Mouse (Mus musculus): ENCODE measurements around the gene Foxb1.

Foxb1 gene

DNA sequence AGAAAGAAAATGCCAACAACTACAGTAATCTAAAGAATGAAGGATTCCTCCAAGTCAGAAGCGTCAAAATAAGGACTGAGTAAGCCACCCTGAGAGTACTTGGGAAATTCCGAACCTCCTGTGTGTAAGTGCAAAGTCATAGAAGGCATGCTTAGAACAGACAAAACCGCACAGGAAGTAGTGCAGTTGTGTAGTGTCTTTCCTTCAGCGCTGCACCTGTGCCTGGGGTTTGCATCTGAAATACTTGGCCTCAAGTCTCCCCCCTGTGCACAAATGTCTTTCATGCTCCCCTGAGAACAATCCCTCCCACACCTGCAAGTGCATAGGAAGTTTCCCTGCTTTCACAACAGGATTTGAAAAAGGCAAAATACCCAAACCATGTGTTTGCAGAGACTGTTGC is 3.5 kb downstream of the Foxb1 start:
- no peak for DNase-seq (ENCODE audit: low spot score)

- no peak for DNase-seq (ENCODE audit: low spot score)
These were observed 4.3 kb downstream of the Foxb1 start for GRCm38 (mm10) chr9:69756456-69756855.

DNA sequence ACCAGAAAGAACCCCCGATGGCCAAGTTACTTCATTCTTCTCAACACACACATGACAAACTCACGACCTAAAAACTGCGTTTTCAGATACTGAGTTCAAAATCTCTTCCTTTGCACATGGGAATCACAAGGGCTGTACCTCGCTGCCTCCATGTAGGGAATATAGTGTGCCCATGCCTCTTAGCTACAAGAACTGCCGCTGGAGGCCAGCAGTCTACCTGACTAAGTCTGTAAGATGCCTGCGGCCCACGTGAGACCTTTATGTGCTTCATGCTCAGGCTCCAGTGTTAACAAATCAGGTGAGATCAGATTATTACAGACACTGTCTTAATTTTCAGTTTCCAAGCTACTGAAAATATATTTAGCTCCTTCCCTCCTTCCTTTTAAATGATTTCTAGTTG is 4.7 kb downstream of the Foxb1 start:
- no peak for DNase-seq (ENCODE audit: low spot score)

DNA sequence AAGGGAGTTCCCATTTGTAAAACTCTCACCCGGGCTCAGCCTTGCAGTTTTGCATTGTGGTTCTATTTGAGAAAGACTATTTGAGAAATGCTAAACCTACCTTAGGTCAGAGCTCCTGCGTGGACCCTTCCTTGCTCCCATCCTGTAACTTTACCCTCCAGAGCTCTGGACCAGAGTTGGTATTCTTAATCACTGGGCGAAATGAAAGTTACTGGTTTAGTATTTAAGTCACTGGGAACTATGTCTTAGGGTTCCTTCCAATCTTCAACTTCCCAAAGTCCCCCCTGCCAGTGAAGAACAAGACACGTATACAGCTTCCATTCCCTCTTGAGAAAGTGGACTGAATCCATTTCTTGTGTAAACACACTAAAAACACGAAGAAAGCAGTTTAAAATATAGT is 5.6 kb downstream of the Foxb1 start:
- DNase-seq (ENCODE audit: low spot score) = no peak

GRCm38 (mm10) chr9:69754712-69755111 is 6.0 kb downstream of the Foxb1 start:
- DNase-seq (ENCODE audit: low spot score) = no peak

DNA sequence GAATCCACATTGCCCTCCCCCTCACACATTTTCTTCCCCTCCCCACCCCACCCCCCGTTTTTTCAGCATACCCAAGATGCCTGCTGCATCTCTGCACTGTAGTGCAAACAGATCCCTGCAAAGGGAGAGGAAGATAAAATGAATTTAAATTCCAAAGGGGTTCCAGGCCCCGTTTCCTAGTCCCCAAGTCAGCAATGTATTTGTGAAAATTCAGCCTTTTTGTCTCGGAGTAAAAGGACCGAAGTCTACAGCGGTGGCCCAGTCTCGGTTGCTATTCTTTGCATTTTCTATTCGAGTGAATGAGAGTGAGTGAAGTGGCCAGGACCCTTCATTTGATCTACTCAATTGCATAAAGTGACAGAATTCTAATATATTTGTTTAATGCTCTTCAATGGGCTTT is 6.4 kb downstream of the Foxb1 start:
- no peak for DNase-seq (ENCODE audit: low spot score)

GRCm38 (mm10) chr9:69747971-69748370 is 12.8 kb downstream of the Foxb1 start:
- no peak for DNase-seq (ENCODE audit: low spot score)

- no peak for DNase-seq (ENCODE audit: low spot score)
These were observed 32.0 kb downstream of the Foxb1 start for GRCm38 (mm10) chr9:69728736-69729135.

GRCm38 (mm10) chr9:69718431-69718830 is 42.3 kb downstream of the Foxb1 start:
- no peak for DNase-seq (ENCODE audit: low spot score)

DNA sequence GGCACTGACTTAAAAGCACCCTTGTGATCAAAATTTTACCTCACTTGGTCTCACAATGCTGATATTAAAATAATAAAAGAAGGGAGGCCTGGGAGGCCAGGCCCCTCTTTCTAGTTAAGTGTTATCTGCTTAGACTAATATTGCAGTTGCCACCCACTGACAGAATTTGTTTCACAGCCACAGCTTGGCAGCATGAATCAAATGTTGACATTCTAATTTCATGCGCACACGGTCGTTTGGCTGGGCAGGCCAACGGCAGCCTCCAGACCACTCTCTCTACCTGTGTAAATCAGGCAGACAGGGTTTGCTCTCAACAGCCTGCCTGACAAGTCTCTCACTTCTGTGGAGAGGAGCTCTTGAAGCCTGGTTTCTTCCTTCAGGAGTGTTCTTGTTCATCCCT is 44.4 kb downstream of the Foxb1 start:
- DNase-seq (ENCODE audit: low spot score) = no peak

DNA sequence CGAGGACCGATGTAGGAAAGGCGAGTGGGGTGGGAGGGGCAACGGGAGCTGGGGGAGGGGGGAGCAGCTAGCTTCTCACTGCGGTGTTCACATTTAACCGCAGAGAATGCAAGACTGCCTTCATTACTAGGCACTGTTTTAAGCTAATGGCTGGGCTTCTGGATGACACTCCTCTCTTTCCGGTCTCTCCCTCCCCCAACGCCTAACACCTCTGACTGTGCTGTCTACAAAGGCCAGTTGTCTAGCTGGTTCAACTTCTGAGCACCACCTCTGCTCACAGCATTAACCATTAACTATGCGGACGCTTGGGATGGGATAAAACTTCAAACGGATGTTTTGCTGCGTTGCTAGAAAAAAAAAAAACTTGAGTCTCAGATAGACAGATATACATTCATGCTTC is 45.3 kb downstream of the Foxb1 start:
- DNase-seq (ENCODE audit: low spot score) = no peak

GRCm38 (mm10) chr9:69714346-69714745 is 46.4 kb downstream of the Foxb1 start:
- DNase-seq (ENCODE audit: low spot score) = no peak

DNA sequence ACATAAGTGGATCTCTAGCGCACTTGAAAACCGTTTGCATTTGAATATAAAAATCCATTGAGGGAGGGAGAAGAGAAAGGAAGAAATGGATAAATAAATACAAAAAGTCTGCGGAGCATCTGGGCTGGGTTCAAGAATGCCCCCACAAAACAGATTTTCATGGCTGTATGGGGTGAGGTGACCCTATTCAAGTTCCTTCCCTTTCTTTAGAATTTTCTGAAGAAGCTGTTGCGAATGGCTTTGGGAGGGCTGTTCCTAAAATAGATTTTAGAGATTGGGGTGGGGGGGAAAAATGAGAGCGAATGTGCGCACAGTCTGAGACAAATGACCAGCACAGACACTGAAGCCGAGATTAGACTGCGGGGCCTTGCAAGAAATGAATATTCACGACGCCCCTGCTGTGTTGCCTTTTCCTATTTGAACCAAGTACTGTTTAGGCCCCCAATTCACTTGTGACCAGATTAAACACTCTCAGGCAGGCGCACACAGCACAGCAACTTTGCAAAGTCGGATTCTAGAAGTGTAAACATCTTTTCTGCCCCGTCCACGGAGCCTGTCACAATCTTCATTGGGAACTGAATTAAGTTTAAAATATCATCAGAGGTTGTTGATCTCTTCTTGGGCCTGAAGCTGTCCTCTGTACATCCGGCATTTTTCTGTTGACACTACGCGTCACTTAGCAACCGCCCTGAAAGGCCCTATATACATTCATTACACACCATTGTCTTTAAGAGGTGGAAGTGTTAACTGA is 47.0 kb downstream of the Foxb1 start:
- DNase-seq (ENCODE audit: low spot score) = no peak

- no peak for DNase-seq (ENCODE audit: low spot score)
These were observed 47.8 kb downstream of the Foxb1 start for GRCm38 (mm10) chr9:69712714-69713525.

Data from ovary, postnatal 36 days (tissue).